Mouse (Mus musculus): ENCODE data around the gene Adamtsl1.

The Adamtsl1 gene

DNA sequence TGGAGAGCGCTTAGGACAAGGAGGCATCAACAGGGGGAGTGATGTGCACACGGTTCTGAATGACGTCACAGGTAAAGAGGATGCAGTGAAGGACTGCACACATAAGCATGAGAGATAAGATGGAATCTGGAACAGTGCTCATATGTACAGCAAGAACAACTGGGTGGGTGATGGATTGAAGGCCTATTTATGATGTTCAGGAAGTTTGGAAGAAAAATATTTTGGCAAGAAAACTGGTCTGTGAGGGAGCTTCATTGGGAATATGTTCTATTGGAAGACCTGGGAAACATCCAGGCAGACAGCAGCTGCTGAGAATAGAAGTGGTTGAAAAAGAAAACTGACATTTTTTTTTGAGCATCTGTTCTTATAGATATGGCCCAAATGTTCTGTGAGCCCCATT is 300.4 kb downstream of the Adamtsl1 start:
- no peak for DNase-seq (ENCODE audit: low read depth)

- no peak for DNase-seq (ENCODE audit: low read depth)
Observed at GRCm38 (mm10) chr4:85818504-85818903, 304.5 kb downstream of the Adamtsl1 start.

DNA sequence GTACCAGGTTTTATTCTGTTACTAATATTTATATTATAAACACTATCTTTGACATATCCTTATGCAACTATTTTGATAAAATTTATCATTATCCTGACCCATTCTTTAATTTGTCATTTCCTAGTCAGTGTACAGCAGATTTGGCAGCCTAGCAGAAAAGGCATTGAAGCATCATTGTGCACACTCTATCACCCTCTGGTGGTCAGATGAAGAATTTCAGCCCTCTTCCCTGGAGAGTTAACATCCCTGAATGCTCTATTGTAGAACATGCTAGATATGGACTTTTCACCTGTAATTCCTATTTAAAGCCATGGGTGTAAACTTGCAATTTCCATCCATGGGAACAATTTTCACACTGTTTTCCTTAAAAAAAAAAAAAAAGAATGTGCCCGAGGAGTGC is 305.2 kb downstream of the Adamtsl1 start:
- DNase-seq (ENCODE audit: low read depth), result peak; percentile 68

DNA sequence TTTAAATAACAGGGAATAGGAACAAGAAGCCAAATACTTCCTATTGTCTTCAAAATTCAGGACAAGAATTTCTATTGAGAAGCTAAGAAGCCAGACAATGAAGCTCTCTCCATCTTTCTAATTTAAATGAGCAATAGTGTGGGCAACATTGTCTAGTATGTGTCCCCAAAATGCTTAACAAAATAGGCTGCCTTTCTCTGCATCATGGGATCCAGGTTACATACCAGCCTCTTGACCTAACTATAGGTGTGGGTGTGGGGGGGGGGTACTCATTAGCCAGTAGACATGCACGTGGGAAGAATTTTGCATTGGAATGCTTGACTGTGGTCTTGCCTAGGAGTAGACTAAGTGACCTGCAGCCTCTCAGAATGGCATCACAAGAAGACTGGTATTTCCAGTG is 305.9 kb downstream of the Adamtsl1 start:
- no peak for DNase-seq (ENCODE audit: low read depth)

- no peak for DNase-seq (ENCODE audit: low read depth)
Observed at GRCm38 (mm10) chr4:85823952-85824704, 310.2 kb downstream of the Adamtsl1 start.

- no peak for DNase-seq (ENCODE audit: low read depth)
Observed at GRCm38 (mm10) chr4:85824705-85825085, 310.7 kb downstream of the Adamtsl1 start.

DNA sequence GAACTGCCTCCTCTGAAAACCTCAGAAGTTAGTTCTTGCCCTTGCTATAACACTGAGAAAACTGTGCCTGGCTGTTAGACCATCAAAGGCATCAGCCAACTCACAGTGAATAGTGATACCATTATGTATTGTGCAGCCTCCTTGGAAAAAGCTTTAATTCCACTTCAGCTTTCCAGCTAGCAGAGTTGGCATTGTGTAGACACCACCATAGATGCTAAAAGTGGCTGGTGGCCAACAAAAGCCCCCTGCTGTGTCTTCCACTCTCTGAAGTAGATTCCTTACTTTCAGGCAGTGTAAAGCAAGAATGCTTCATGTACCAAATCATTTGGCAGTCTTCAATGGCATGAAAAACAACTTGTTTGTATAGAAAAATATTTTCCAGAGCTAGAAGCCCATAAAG is 323.1 kb downstream of the Adamtsl1 start:
- DNase-seq (ENCODE audit: low read depth), result no peak

GRCm38 (mm10) chr4:85837532-85837965 is 323.6 kb downstream of the Adamtsl1 start:
- DNase-seq (ENCODE audit: low read depth), result peak; percentile 8

GRCm38 (mm10) chr4:85838031-85838430 is 324.1 kb downstream of the Adamtsl1 start:
- DNase-seq (ENCODE audit: low read depth), result no peak

- peak; percentile 8 for DNase-seq (ENCODE audit: low read depth)
Observed at GRCm38 (mm10) chr4:85842113-85842512, 328.1 kb downstream of the Adamtsl1 start.

GRCm38 (mm10) chr4:85844381-85844780 is 330.4 kb downstream of the Adamtsl1 start:
- no peak for DNase-seq (ENCODE audit: low read depth)

GRCm38 (mm10) chr4:85845931-85846330 is 332.0 kb downstream of the Adamtsl1 start:
- no peak for DNase-seq (ENCODE audit: low read depth)

DNA sequence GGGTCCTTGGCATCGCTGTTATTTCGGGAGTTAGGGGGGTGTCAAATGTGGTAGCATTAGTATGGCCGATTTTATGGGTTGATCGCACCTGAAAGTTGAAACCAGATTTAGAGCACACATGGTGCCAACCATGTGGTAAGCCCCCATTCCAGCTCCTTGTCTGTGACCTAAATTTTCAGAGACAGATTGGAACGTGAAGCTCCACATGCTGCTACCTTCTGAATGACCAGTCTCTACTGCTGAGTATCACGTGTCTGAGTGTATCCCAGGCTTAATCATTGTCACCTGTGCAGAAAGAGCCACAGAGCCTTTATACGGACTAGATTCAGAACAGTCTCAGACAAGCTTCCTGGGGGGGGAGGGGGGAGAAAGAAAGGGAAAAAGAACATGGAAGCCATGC is 339.4 kb downstream of the Adamtsl1 start:
- DNase-seq (ENCODE audit: low read depth), result no peak

DNA sequence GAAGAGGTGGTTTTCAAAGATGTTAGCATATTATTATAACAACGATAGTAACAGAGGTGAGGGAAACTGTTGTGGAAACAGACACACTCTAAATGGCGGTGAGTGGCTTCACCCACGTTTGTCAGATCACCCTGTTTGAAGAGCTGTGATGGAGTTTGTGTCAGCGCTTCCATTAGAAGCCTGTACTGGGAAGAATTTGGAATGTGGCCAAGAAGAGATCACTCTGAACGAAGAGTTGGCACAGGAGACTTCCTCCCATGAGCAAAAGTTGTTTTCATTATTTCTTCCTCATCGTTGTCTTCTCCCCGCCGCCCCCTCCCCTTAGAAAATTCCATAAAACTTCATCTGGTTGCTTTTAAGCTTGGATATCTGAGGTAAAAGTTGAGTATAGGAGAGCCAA is 340.5 kb downstream of the Adamtsl1 start:
- DNase-seq (ENCODE audit: low read depth), result no peak

- no peak for DNase-seq (ENCODE audit: low read depth)
Observed at GRCm38 (mm10) chr4:85879376-85879775, 365.4 kb downstream of the Adamtsl1 start.

GRCm38 (mm10) chr4:85881318-85881717 is 367.3 kb downstream of the Adamtsl1 start:
- DNase-seq (ENCODE audit: low read depth), result no peak

DNA sequence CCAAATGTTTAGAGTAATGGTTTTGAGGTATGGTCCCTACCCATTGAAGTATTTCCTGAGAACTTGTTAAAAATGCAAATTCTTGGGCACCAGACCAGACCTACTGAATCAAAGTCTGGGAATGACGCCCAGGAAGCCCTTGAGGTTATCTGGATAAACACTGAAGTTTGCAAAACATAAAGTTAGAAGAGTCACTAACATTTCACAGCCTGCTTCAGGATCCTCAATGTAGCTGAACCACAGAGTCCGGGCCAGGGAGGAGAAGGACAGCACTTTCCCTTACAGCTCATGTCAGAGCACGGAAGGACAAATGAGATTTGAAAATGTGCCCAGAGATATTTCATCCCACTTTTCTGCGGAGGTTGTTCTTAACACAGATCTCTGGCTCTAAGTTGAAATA is 370.1 kb downstream of the Adamtsl1 start:
- DNase-seq (ENCODE audit: low read depth), result no peak

DNA sequence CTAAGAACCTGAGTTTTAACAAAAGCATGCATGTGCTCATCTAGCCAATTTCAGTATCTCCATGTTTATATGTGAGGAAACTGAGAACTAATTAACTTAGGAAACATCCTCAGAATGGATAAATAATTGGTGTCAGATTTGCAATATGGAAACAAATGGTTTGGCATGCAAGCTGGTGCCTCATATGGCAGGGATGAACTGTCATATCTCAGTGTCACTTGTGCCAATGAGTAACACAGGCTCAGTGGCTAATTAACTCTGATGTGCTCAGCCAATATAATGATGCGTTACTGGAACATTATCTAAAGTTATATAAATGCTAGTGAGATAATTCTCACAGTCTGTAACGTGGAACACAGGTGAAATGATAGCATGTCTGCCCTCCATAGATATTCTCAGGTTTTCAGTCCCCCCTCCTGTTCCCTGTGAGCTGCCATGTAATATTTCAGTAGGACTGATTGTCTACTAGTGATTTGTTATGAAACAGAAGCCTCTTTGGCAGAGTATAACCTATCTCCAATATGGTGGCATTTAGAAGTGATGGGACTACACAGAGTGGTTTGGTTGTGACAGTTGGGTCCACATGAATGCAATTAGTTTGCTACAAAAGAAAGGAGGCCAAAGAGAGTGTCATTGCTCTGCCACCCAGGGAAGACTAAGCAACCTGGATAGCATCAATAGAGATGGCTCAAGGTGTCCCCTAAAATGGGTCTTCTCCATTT is 376.1 kb downstream of the Adamtsl1 start:
- DNase-seq (ENCODE audit: low read depth), result no peak

DNA sequence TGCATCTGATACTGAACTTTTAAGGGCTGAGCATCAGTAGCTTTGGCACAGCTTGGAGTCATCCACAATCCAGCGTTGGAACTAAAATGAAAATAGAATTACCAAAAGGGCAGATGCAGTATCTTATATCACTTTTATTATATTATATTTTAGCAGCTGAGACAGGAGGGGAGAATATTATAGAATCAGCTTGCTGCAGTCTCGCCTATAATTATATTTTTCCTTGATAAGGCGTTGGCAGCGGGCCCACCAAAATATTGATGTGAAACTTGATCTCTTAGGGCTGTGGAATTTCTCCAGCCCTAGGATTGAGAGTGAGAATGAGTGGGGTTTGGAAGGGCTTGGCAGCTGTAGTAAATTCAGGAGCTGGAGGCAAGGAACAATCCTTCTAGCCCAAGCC is 387.3 kb downstream of the Adamtsl1 start:
- DNase-seq (ENCODE audit: low read depth), result peak; percentile 22

- no peak for DNase-seq (ENCODE audit: low read depth)
Observed at GRCm38 (mm10) chr4:85904217-85904616, 390.2 kb downstream of the Adamtsl1 start.

- no peak for DNase-seq (ENCODE audit: low read depth)
Observed at GRCm38 (mm10) chr4:85916034-85916433, 402.1 kb downstream of the Adamtsl1 start.

- DNase-seq (ENCODE audit: low read depth), result no peak
Observed at GRCm38 (mm10) chr4:85918366-85918765, 404.4 kb downstream of the Adamtsl1 start.

DNA sequence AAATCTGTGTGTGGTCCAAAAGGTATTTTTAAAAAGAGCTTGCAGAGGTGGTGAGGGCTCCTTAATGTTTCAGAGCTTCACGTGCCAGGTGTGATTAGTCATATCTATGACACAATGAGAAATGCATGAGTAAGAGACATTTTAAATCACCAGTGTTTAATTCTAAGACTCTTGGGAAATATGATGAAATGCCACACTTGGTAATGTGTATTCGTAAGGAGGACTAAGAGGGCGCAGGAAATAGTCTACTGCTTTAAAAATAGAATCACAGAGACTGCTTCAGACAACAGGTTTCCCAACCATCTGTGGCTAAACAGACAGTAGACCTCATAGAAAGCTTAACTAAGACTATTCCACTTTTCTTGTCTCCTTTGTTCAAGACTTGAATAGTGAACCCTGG is 406.5 kb downstream of the Adamtsl1 start:
- no peak for DNase-seq (ENCODE audit: low read depth)

- DNase-seq (ENCODE audit: low read depth), result no peak
Observed at GRCm38 (mm10) chr4:85922741-85923140, 408.8 kb downstream of the Adamtsl1 start.

All from NIH3T3 (cell line).